Mouse (Mus musculus) midbrain, embryonic 15.5 days (tissue): Measurements from ENCODE around the gene Ebf3. TPM values are rescaled to one million over a fixed set of nuclear protein-coding genes. Genes with fewer than 3 reads are reported as not detected.

Experiments
- ATAC-seq: fragments of 200-750 bp; cut with Nextera tagmentation; replicated peaks from 2 replicates; pipeline ENCODE4 v1.8.0; 2017; ENCODE audit warnings: moderate TSS enrichment
- H3K27ac ChIP-seq: fragments of 300-500 bp; sonication (generic); 2 replicates; pipeline ENCODE4 v1.5.1; 2015; ENCODE audit warnings: mild to moderate bottlenecking, inconsistent platforms
- H3K27me3 ChIP-seq: fragments of 300-500 bp; sonication (generic); replicated peaks from 2 replicates; pipeline ENCODE4 v1.6.1; 2015; ENCODE audit warnings: inconsistent platforms
- H3K36me3 ChIP-seq: fragments of 300-500 bp; sonication (generic); replicated peaks from 2 replicates; pipeline ENCODE4 v1.6.1; 2015; ENCODE audit warnings: inconsistent platforms
- H3K4me1 ChIP-seq: fragments of 300-500 bp; sonication (generic); 2 replicates; pipeline ENCODE4 v1.6.1; 2015; ENCODE audit warnings: inconsistent platforms
- H3K4me2 ChIP-seq: fragments of 300-500 bp; sonication (generic); 2 replicates; pipeline ENCODE4 v1.6.1; 2015; ENCODE audit warnings: inconsistent platforms, mild to moderate bottlenecking, moderate library complexity
- H3K4me3 ChIP-seq: fragments of 300-500 bp; sonication (generic); 2 replicates; pipeline ENCODE4 v1.5.1; 2015; ENCODE audit warnings: mild to moderate bottlenecking, inconsistent platforms
- H3K9ac ChIP-seq: fragments of 300-500 bp; sonication (generic); 2 replicates; pipeline ENCODE4 v1.6.1; 2015; ENCODE audit warnings: mild to moderate bottlenecking, inconsistent platforms
- H3K9me3 ChIP-seq: fragments of 300-500 bp; sonication (generic); 2 replicates; pipeline ENCODE4 v1.6.1; 2016; ENCODE audit warnings: inconsistent platforms
- WGBS: fragments of 180-500 bp; shearing (Covaris S2); methylation state at CpG from one replicate; pipeline ENCODE4 v1.1.7; 2015; ENCODE audit warnings: mixed read lengths; 5-methylcytosine and 5-hydroxymethylcytosine counted together
- polyA plus RNA-seq: library from polyadenylated mRNA; unstranded; fragments of >200 nt; fragmentation: Nextera tagmentation; extraction: Ambion mirVana; gene quantifications from 2 replicates; pipeline ENCODE4 v1.2.1, GENCODE M21; 2015

The Ebf3 gene
- polyA plus RNA-seq, 1 experiment from 2014 or later, result 14.6 TPM

- WGBS, result 63% methylated on average over 4 of the region's 4 CpGs
- Histone ChIP-seq H3K9ac (no peak overlapping the region), H3K27me3 (no peaks in the 10 kb centered on the region), H3K27ac (no peak overlapping the region), H3K36me3 (no peaks in the 10 kb centered on the region), H3K9me3 (no peaks in the 10 kb centered on the region), H3K4me1 (peaks cover 48% of the 10 kb centered on the region), H3K4me2 (no peak overlapping the region), H3K4me3 (no peak overlapping the region)
- no peak for ATAC-seq
These were observed 102.9 kb downstream of the Ebf3 start for GRCm38 (mm10) chr7:137211332-137211731.

- ATAC-seq, result no peak; the same call in 1 of the 2 replicates
- 31% methylated on average over 15 of the region's 15 CpGs for WGBS
- 0 out of 2 replicates have a peak overlapping the region, but pooled peaks have one; percentile 39 for H3K27ac ChIP-seq
- no peaks in the 10 kb centered on the region for H3K27me3 ChIP-seq
- H3K9me3 ChIP-seq, result no peaks in the 10 kb centered on the region
- no peak overlapping the region for H3K4me2 ChIP-seq
- H3K9ac ChIP-seq, result no peak overlapping the region
- H3K36me3 ChIP-seq, result no peaks in the 10 kb centered on the region
- peaks cover 56% of the 10 kb centered on the region for H3K4me1 ChIP-seq
- no peak overlapping the region for H3K4me3 ChIP-seq
These were observed 104.4 kb downstream of the Ebf3 start for GRCm38 (mm10) chr7:137209688-137210345.

DNA sequence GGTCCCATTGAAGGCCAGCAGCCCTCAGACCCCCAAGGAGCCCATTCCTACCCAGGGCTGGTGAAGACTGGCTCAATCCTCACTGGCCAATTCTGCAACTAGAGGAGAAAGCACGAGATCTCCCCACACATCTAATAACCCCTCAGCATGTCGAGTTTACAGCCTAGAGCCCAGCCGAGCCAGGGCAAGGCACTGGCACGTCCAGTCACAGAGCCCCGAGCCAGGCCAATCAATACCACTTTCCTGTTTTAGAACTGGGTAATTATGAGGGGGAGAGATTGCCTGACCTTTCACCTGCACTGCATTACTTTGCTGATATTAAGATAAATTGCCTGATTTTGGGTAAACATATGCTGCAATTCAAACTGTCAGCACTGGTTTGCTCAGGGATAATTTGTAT lies 105.7 kb downstream of the Ebf3 start:
- Histone ChIP-seq H3K27ac (peak overlapping the region; percentile 10; the same call in 1 of the 2 replicates), H3K36me3 (no peaks in the 10 kb centered on the region), H3K9ac (no peak overlapping the region), H3K9me3 (no peaks in the 10 kb centered on the region), H3K4me1 (peaks cover 63% of the 10 kb centered on the region), H3K4me3 (no peak overlapping the region), H3K27me3 (no peaks in the 10 kb centered on the region), H3K4me2 (no peak overlapping the region)
- ATAC-seq, result no peak
- 58% methylated on average over 5 of the region's 5 CpGs for WGBS

GRCm38 (mm10) chr7:137206770-137207285 lies 107.4 kb downstream of the Ebf3 start:
- no peaks in the 10 kb centered on the region for H3K9me3 ChIP-seq
- no peak overlapping the region for H3K4me2 ChIP-seq
- WGBS, result 66% methylated on average over 21 of the region's 21 CpGs
- no peak overlapping the region for H3K9ac ChIP-seq
- no peaks in the 10 kb centered on the region for H3K27me3 ChIP-seq
- no peak for ATAC-seq
- H3K4me3 ChIP-seq, result no peak overlapping the region
- no peaks in the 10 kb centered on the region for H3K36me3 ChIP-seq
- H3K4me1 ChIP-seq, result peaks cover 75% of the 10 kb centered on the region
- H3K27ac ChIP-seq, result no peak overlapping the region; the same call in 1 of the 2 replicates

DNA sequence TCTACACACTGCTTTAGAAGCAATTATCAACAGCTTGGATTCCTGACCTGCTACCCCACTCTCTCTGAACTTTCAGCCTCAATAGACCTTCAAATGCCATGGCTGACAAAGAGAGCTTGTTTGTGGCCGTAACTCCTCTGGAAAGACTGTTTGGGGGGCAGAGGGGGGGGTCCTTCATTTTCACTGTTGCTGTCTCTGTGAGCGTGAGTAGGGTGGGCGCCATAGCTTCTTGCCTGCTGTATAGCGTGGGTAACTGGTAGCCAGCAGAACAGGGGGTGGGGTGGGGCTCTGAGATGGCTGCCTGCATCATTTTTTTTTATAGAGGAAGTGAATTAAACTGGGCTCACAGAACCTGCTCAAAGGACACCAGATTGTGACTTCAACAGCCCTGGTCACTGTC lies 114.7 kb downstream of the Ebf3 start:
- ATAC-seq, result no peak
- 76% methylated on average over 4 of the region's 4 CpGs for WGBS
- H3K4me1 ChIP-seq, result peaks cover 30% of the 10 kb centered on the region
- H3K4me2 ChIP-seq, result no peak overlapping the region
- no peak overlapping the region for H3K27ac ChIP-seq
- no peak overlapping the region for H3K4me3 ChIP-seq
- no peaks in the 10 kb centered on the region for H3K36me3 ChIP-seq
- no peak overlapping the region for H3K9ac ChIP-seq
- no peaks in the 10 kb centered on the region for H3K9me3 ChIP-seq
- no peaks in the 10 kb centered on the region for H3K27me3 ChIP-seq

- WGBS, result 86% methylated on average over 15 of the region's 15 CpGs
- H3K4me3 ChIP-seq, result no peak overlapping the region
- H3K27me3 ChIP-seq, result no peaks in the 10 kb centered on the region
- H3K27ac ChIP-seq, result no peak overlapping the region
- ATAC-seq, result no peak
- H3K9me3 ChIP-seq, result no peaks in the 10 kb centered on the region
- H3K4me2 ChIP-seq, result no peak overlapping the region
- H3K36me3 ChIP-seq, result no peaks in the 10 kb centered on the region
- H3K9ac ChIP-seq, result no peak overlapping the region
- H3K4me1 ChIP-seq, result peaks cover 26% of the 10 kb centered on the region
These were observed 115.3 kb downstream of the Ebf3 start for GRCm38 (mm10) chr7:137198921-137199320.

GRCm38 (mm10) chr7:137197118-137198030 lies 116.9 kb downstream of the Ebf3 start:
- no peak for ATAC-seq
- H3K27me3 ChIP-seq, result no peaks in the 10 kb centered on the region
- peaks cover 13% of the 10 kb centered on the region for H3K4me1 ChIP-seq
- H3K9ac ChIP-seq, result no peak overlapping the region
- H3K27ac ChIP-seq, result no peak overlapping the region
- H3K4me2 ChIP-seq, result no peak overlapping the region
- WGBS, result 82% methylated on average over 23 of the region's 23 CpGs
- H3K4me3 ChIP-seq, result no peak overlapping the region
- H3K9me3 ChIP-seq, result no peaks in the 10 kb centered on the region
- no peaks in the 10 kb centered on the region for H3K36me3 ChIP-seq

DNA sequence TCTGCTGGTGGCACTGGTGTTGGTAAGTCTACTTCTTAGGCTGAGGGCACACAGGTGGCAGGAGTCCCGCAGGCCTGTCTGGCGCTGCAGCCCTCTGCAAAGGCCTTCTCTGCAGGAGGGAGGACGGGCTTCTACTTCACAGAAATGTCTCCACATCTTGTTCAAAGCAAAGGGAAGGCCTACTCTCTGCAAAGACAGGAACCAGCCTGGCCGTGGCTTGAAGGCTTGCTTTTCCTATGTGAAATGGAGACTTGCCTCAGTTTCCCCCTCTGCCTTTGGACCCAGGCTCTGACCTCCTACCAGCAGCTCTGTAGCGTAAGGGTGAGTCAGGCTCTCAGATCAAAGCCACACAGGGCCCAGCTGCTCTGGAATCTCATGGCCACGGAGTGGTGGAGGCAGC lies 117.7 kb downstream of the Ebf3 start:
- ATAC-seq, result no peak
- Histone ChIP-seq H3K4me1 (peaks cover 12% of the 10 kb centered on the region; the same call in 1 of the 2 replicates), H3K27ac (no peak overlapping the region), H3K9ac (no peak overlapping the region), H3K36me3 (no peaks in the 10 kb centered on the region), H3K4me2 (no peak overlapping the region), H3K9me3 (no peaks in the 10 kb centered on the region), H3K27me3 (no peaks in the 10 kb centered on the region), H3K4me3 (no peak overlapping the region)
- WGBS, result 77% methylated on average over 6 of the region's 6 CpGs

DNA sequence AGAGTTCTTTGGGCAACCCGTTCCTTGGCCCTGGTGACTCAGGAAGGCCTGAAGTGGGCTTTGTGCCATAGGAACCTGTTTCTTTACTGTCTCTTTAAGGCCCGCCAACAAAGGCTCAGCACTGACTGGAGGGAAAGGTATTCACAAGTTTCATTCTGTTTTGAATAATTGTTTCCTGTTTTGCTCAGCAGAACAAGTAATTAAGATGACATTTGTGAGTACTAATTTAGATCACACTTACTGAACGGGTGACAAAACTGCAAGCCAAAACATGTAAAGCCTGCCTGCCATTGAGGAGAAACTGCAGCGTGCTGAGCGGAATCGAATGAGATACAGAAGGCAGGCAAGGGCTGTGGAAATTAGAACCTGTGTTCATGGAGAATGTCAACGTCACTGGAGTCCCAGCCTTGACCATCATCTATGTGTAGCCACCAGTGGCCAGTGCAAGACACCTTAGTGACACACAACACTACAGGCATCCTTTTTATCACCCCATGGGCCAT lies 121.4 kb downstream of the Ebf3 start:
- ATAC-seq, result no peak
- H3K27me3 ChIP-seq, result 0 out of 2 replicates have a peak, but pooled peaks cover 2% of the 10 kb centered on the region
- WGBS, result 79% methylated on average over 7 of the region's 7 CpGs
- H3K9ac ChIP-seq, result no peak overlapping the region
- no peak overlapping the region for H3K4me2 ChIP-seq
- no peak overlapping the region for H3K4me3 ChIP-seq
- no peaks in the 10 kb centered on the region for H3K9me3 ChIP-seq
- no peaks in the 10 kb centered on the region for H3K36me3 ChIP-seq
- peaks cover 6% of the 10 kb centered on the region; the same call in 1 of the 2 replicates for H3K4me1 ChIP-seq
- no peak overlapping the region for H3K27ac ChIP-seq

DNA sequence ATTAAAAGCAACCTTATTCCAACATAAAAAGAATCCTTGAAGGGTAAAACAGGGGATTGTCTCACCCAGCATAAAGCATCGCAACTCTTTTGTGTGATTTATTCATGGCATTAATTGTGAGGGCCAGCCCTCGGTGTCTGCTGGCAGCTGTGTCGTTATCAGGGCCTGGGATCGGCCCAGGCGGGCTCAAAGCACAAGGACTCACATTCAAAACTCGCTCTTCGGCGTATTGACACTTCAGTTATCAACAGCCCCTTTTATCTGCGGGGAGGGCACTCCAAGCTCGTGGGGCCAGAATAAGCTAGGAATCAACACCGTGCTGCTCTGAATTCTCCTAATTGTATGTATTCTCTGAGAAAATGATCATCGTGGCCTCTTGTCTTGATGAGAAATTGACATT lies 122.4 kb downstream of the Ebf3 start:
- WGBS, result 42% methylated on average over 12 of the region's 12 CpGs
- Histone ChIP-seq H3K27me3 (0 out of 2 replicates have a peak, but pooled peaks cover 2% of the 10 kb centered on the region), H3K9me3 (no peaks in the 10 kb centered on the region), H3K4me1 (peaks cover 6% of the 10 kb centered on the region; the same call in 1 of the 2 replicates), H3K9ac (no peak overlapping the region), H3K27ac (0 out of 2 replicates have a peak overlapping the region, but pooled peaks have one; percentile 11), H3K36me3 (no peaks in the 10 kb centered on the region), H3K4me2 (no peak overlapping the region), H3K4me3 (no peak overlapping the region)
- no peak for ATAC-seq

DNA sequence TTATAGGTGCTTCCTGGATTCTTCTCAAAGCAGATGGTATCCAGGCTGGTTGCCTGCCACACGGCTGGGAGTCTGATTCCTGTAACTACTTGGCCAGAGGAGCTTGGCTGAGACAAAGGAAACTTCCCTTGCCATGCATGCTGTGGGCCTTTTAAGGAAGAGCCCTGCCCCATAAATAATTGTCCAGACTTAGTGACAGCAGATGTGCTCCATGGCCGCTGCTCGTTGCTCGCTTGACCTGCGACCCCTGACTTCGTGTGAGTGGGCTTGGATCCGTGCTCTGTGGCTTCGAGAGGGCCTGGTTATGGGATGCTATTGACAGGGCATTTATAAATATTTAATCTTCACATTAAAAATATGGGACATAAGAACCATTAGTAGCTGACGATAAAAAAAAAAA lies 142.0 kb downstream of the Ebf3 start:
- Histone ChIP-seq H3K4me2 (no peak overlapping the region), H3K4me3 (no peak overlapping the region), H3K4me1 (0 out of 2 replicates have a peak, but pooled peaks cover 2% of the 10 kb centered on the region), H3K27me3 (no peaks in the 10 kb centered on the region), H3K9me3 (0 out of 2 replicates have a peak, but pooled peaks cover 3% of the 10 kb centered on the region), H3K36me3 (no peaks in the 10 kb centered on the region), H3K9ac (no peak overlapping the region), H3K27ac (no peak overlapping the region)
- WGBS, result 48% methylated on average over 9 of the region's 9 CpGs
- no peak for ATAC-seq

GRCm38 (mm10) chr7:137159086-137159485 lies 155.2 kb downstream of the Ebf3 start:
- H3K4me2 ChIP-seq, result no peak overlapping the region
- ATAC-seq, result no peak
- H3K9ac ChIP-seq, result no peak overlapping the region
- H3K36me3 ChIP-seq, result no peaks in the 10 kb centered on the region
- no peaks in the 10 kb centered on the region for H3K27me3 ChIP-seq
- H3K4me1 ChIP-seq, result no peaks in the 10 kb centered on the region
- no peaks in the 10 kb centered on the region for H3K9me3 ChIP-seq
- H3K4me3 ChIP-seq, result no peak overlapping the region
- no peak overlapping the region for H3K27ac ChIP-seq
